In the genomic region with DNA sequence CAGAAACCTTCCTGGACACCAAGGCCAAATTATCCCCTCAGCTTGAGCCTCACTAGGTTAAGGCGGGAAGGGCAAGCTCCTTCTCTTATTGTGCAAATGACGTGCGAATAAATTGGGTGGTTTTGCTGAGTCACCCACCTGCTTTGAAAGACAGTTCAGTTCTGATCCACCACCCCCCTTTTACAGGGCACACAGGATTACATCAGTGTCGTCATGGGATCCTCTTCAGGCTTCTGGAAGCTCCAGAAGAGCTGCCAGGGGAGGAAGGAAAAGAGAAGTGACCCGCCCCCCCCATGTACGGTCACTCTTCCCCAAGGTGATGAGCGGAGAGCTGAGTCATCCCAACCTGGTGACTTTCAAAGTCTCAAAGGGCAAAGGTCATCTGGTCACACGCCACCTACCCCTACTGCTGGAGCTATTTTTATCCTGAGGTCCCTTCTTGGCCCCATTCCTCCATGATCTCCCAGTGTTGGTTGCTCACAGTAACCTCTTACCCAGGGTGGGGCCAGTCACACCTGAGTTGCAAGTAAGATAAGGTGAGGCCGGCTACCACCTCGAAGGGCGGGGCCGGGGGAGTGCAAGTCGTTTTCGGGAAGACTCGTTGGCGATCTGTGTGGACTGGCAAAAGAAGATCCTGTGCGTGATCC, we compare ENCODE assay signal across 17 mouse cellular contexts. TPM values are rescaled to one million over a fixed set of nuclear protein-coding genes. Genes with fewer than 3 reads are reported as not detected.
A peak's percentile ranks its signal among the peaks of the same experiment; 100 is the strongest.
DNase-seq lines count a peak whose midpoint lies in the region; ATAC-seq and TF ChIP-seq lines count a peak whose summit lies in the region.
"Had no signal": no experiment of that assay in that cellular context is flagged by ENCODE, and none has a peak within 500 bp of the region (broad histone marks: within the 10 kb centered on the region; RNA-seq: fewer than 3 reads in every experiment).

No protein-coding gene starts in this region.

- no peaks in the 10 kb centered on the region for H3K36me3 ChIP-seq in midbrain, embryonic 10.5 days
- H3K36me3 ChIP-seq in midbrain, embryonic 15.5 days (replicated peaks): no peaks in the 10 kb centered on the region
- H3K36me3 ChIP-seq in intestine, postnatal 0 days (ENCODE audit: control insufficient read depth, insufficient read depth): no peaks in the 10 kb centered on the region
- H3K36me3 ChIP-seq: embryonic facial prominence, embryonic 10.5 days; heart, embryonic 15.5 days; limb, embryonic 13.5 days had no signal

- no peak overlapping the region for H3K9ac ChIP-seq in midbrain, embryonic 15.5 days
- peak overlapping the region; percentile 11; the same call in 1 of the 2 replicates for H3K9ac ChIP-seq in intestine, postnatal 0 days (ENCODE audit: low read depth, low read length)
- H3K9ac ChIP-seq: heart, embryonic 15.5 days; limb, embryonic 13.5 days had no signal

- DNase-seq in cerebellum, adult 11-12 months: peak; percentile 52
- no peak for DNase-seq in cerebellum, postnatal 14 days
- DNase-seq in midbrain, embryonic 10.5 days (ENCODE audit: low spot score): peak; percentile 9
- DNase-seq in left cerebral cortex, adult 9 months (ENCODE audit: low spot score in 2 of 2): no peak
- no peak for DNase-seq in right cerebral cortex, postnatal 4 days
- DNase-seq: cerebellum, adult 18-20 months; heart, adult 11 months; lung, adult 18-20 months; lung, postnatal 4 days had no signal

- ATAC-seq in midbrain, embryonic 15.5 days (replicated peaks): no peak
- peak; percentile 88 for ATAC-seq in intestine, postnatal 0 days
- ATAC-seq in CD4-positive, CD25-positive, alpha-beta regulatory T cell, adult 4 months: no peak
- ATAC-seq: midbrain, embryonic 16.5 days had no signal

- H3K4me2 ChIP-seq in midbrain, embryonic 15.5 days: no peak overlapping the region
- peak overlapping the region; percentile 30; the same call in 1 of the 2 replicates for H3K4me2 ChIP-seq in intestine, postnatal 0 days (replicated peaks; ENCODE audit: low read depth)
- H3K4me2 ChIP-seq: heart, embryonic 15.5 days; limb, embryonic 13.5 days had no signal

- peaks cover 31% of the 10 kb centered on the region for H3K4me1 ChIP-seq in midbrain, embryonic 10.5 days
- H3K4me1 ChIP-seq in midbrain, embryonic 15.5 days: peaks cover 4% of the 10 kb centered on the region; the same call in 1 of the 2 replicates
- peaks cover 37% of the 10 kb centered on the region for H3K4me1 ChIP-seq in intestine, postnatal 0 days (replicated peaks; ENCODE audit: control insufficient read depth, insufficient read depth, low read length)

- no peaks in the 10 kb centered on the region for H3K9me3 ChIP-seq in midbrain, embryonic 10.5 days (replicated peaks)
- no peaks in the 10 kb centered on the region for H3K9me3 ChIP-seq in midbrain, embryonic 15.5 days
- H3K9me3 ChIP-seq in intestine, postnatal 0 days (ENCODE audit: control insufficient read depth): no peaks in the 10 kb centered on the region
- H3K9me3 ChIP-seq: embryonic facial prominence, embryonic 10.5 days; heart, embryonic 15.5 days; limb, embryonic 13.5 days had no signal

- H3K27me3 ChIP-seq in midbrain, embryonic 10.5 days (ENCODE audit: low read depth, poor library complexity, severe bottlenecking): peaks cover 26% of the 10 kb centered on the region
- H3K27me3 ChIP-seq in midbrain, embryonic 15.5 days (replicated peaks): no peaks in the 10 kb centered on the region
- H3K27me3 ChIP-seq in intestine, postnatal 0 days (replicated peaks; ENCODE audit: control insufficient read depth, insufficient read depth, low read length): no peaks in the 10 kb centered on the region

- no peak overlapping the region for H3K27ac ChIP-seq in midbrain, embryonic 10.5 days (replicated peaks)
- H3K27ac ChIP-seq in midbrain, embryonic 15.5 days: no peak overlapping the region
- H3K27ac ChIP-seq in intestine, postnatal 0 days (ENCODE audit: low read depth, low read length): peak overlapping the region; percentile 76
- H3K27ac ChIP-seq: embryonic facial prominence, embryonic 10.5 days; heart, embryonic 15.5 days; left cerebral cortex, adult 2 months; limb, embryonic 13.5 days had no signal

- WGBS in midbrain, embryonic 10.5 days: 87% methylated on average over 17 of the region's 17 CpGs
- 87% methylated on average over 17 of the region's 17 CpGs for WGBS in midbrain, embryonic 15.5 days
- WGBS in intestine, postnatal 0 days: 60% methylated on average over 17 of the region's 17 CpGs

- no peak overlapping the region for H3K4me3 ChIP-seq in midbrain, embryonic 10.5 days
- H3K4me3 ChIP-seq in midbrain, embryonic 15.5 days: no peak overlapping the region
- H3K4me3 ChIP-seq in intestine, postnatal 0 days (ENCODE audit: low read depth, low read length): no peak overlapping the region
- H3K4me3 ChIP-seq: embryonic facial prominence, embryonic 10.5 days; heart, embryonic 15.5 days; left cerebral cortex, adult 2 months; limb, embryonic 13.5 days had no signal

- no peak for TF ChIP-seq CTCF in intestine, postnatal 0 days (IDR thresholded peaks at IDR 0.05; ENCODE audit: low read depth)

RNA-seq across cellular contexts. Expression of gene Smndc1, which starts 58.9 kb away (rescaled TPM):
- polyA plus RNA-seq in midbrain, embryonic 10.5 days (2016; fragmentation: Nextera tagmentation; extraction: Ambion mirVana): 44.4 and 45.0 TPM in 2 replicates
- polyA plus RNA-seq in midbrain, embryonic 15.5 days (2015; fragmentation: Nextera tagmentation; extraction: Ambion mirVana): 31.9 and 32.4 TPM in 2 replicates
- polyA plus RNA-seq in intestine, postnatal 0 days (2015; fragmentation: Nextera tagmentation; extraction: Ambion mirVana): 36.2 and 36.3 TPM in 2 replicates
- 10 to 100 TPM; 32.0 to 32.3 TPM for polyA plus RNA-seq in CD4-positive, CD25-positive, alpha-beta regulatory T cell, adult 4 months (2017; shearing (Covaris generic))

Comparison
In these comparisons a context has a peak if more than half of its experiments do, and no peak if none do; other contexts are left out.
1. DNase-seq: peak in cerebellum, adult 11-12 months (single experiment) and midbrain, embryonic 10.5 days (single experiment); none in cerebellum, postnatal 14 days (0 of 2), left cerebral cortex, adult 9 months (0 of 2) and right cerebral cortex, postnatal 4 days (single experiment).